Mouse (Mus musculus) forebrain, postnatal 0 days (tissue): Measurements from ENCODE around the gene Gmeb1. TPM values are rescaled to one million over a fixed set of nuclear protein-coding genes. Genes with fewer than 3 reads are reported as not detected.
A peak's percentile ranks its signal among the peaks of the same experiment; 100 is the strongest.

Experiments
- ATAC-seq: fragments of 200-750 bp; cut with Nextera tagmentation; 2 replicates; pipeline ENCODE4 v1.8.0; 2017; ENCODE audit warnings: mild to moderate bottlenecking, moderate library complexity
- DNase-seq: peaks from one replicate; pipeline ENCODE4 v3.0.0-alpha.2; 2015
- H3K27ac ChIP-seq: fragments of 300-500 bp; sonication (generic); 2 replicates; pipeline ENCODE4 v1.5.1; 2014; ENCODE audit warnings: low read depth, mild to moderate bottlenecking, antibody characterized with exemption, low read length, moderate library complexity, mixed read lengths
- H3K27me3 ChIP-seq: fragments of 300-500 bp; sonication (generic); 2 replicates; pipeline ENCODE4 v1.6.1; 2014; ENCODE audit warnings: mild to moderate bottlenecking, low read length, mixed read lengths; ENCODE audit not compliant: insufficient read depth
- H3K36me3 ChIP-seq: fragments of 300-500 bp; sonication (generic); 2 replicates; pipeline ENCODE4 v1.6.1; 2014; ENCODE audit warnings: mild to moderate bottlenecking, moderate library complexity; ENCODE audit not compliant: insufficient read depth
- H3K4me1 ChIP-seq: fragments of 300-500 bp; sonication (generic); 2 replicates; pipeline ENCODE4 v1.6.1; 2014; ENCODE audit warnings: antibody characterized with exemption; ENCODE audit not compliant: insufficient read depth
- H3K4me2 ChIP-seq: fragments of 300-500 bp; sonication (generic); 2 replicates; pipeline ENCODE4 v1.6.1; 2014; ENCODE audit warnings: low read depth, mild to moderate bottlenecking, moderate library complexity
- H3K4me3 ChIP-seq: fragments of 300-500 bp; sonication (generic); 2 replicates; pipeline ENCODE4 v1.5.1; 2014; ENCODE audit warnings: low read depth, low read length, mixed read lengths
- H3K9ac ChIP-seq: fragments of 300-500 bp; sonication (generic); 2 replicates; pipeline ENCODE4 v1.6.1; 2014; ENCODE audit warnings: mild to moderate bottlenecking
- H3K9me3 ChIP-seq: fragments of 300-500 bp; sonication (generic); 2 replicates; pipeline ENCODE4 v1.6.1; 2016; ENCODE audit warnings: low read length
- CTCF ChIP-seq: sonication (generic); IDR thresholded peaks from 2 replicates; pipeline ENCODE4 v1.5.1; 2016; ENCODE audit warnings: antibody characterized with exemption, control low read depth, low read depth
- WGBS: fragments of 180-500 bp; shearing (Covaris S2); extraction: QIAGEN DNeasy Blood & Tissue Kit; methylation state at CpG from one replicate; pipeline ENCODE4 v1.1.7; 2014; 5-methylcytosine and 5-hydroxymethylcytosine counted together
- polyA plus RNA-seq: library from polyadenylated mRNA; unstranded; fragments of >200 nt; fragmentation: Nextera tagmentation; extraction: Ambion mirVana; gene quantifications from 2 replicates; pipeline ENCODE4 v1.2.1, GENCODE M21; 2015
- total RNA-seq: library from RNA; depleted of rRNA; stranded (reverse); fragments of >200 nt; gene quantifications from 2 replicates; pipeline ENCODE4 v1.2.3, GENCODE M21; 2014

The Gmeb1 gene
- total and polyA plus RNA-seq, 2 experiments from 2014 or later: 21.3 to 34.0 TPM

- Histone ChIP-seq H3K4me1 (no peaks in the 10 kb centered on the region), H3K27me3 (no peaks in the 10 kb centered on the region), H3K27ac (no peak within 1 kb of the TSS), H3K9me3 (no peaks in the 10 kb centered on the region), H3K4me2 (peak within 1 kb of the TSS; percentile 54), H3K4me3 (peak within 1 kb of the TSS; percentile 39), H3K36me3 (no peaks in the 10 kb centered on the region), H3K9ac (peak within 1 kb of the TSS; percentile 51)
- ATAC-seq: peak; percentile 86
- peak; percentile 57 for DNase-seq
- TF ChIP-seq CTCF: peak; percentile 16; the same call in 1 of the 2 replicates
- 2% methylated on average over 31 of the region's 31 CpGs for WGBS
Observed at GRCm38 (mm10) chr4:132302939-132303479, 41.6 kb upstream of the Gmeb1 start, which contains the start of gene Rab42. Gene Rab42 (minus strand): TSS chr4:132303385.

- peak overlapping the region; percentile 54 for H3K4me2 ChIP-seq
- H3K9me3 ChIP-seq: no peaks in the 10 kb centered on the region
- no peaks in the 10 kb centered on the region for H3K27me3 ChIP-seq
- ATAC-seq (peak; percentile 35; the same call in 1 of the 2 replicates), DNase-seq (no peak)
- H3K27ac ChIP-seq: no peak overlapping the region
- TF ChIP-seq CTCF: no peak
- 62% methylated on average over 16 of the region's 16 CpGs for WGBS
- H3K9ac ChIP-seq: peak overlapping the region; percentile 51; the same call in 1 of the 2 replicates
- H3K4me1 ChIP-seq: no peaks in the 10 kb centered on the region
- H3K36me3 ChIP-seq: no peaks in the 10 kb centered on the region
- peak overlapping the region; percentile 39 for H3K4me3 ChIP-seq
Observed at GRCm38 (mm10) chr4:132301965-132302938, 40.9 kb upstream of the Gmeb1 start.

GRCm38 (mm10) chr4:132301486-132301885, 40.1 kb upstream of the Gmeb1 start:
- H3K9ac ChIP-seq: no peak overlapping the region
- 70% methylated on average over 6 of the region's 6 CpGs for WGBS
- no peaks in the 10 kb centered on the region for H3K36me3 ChIP-seq
- no peak overlapping the region for H3K27ac ChIP-seq
- no peak for ATAC-seq
- no peak for TF ChIP-seq CTCF
- no peak overlapping the region for H3K4me3 ChIP-seq
- H3K4me2 ChIP-seq: no peak overlapping the region
- H3K4me1 ChIP-seq: no peaks in the 10 kb centered on the region
- no peaks in the 10 kb centered on the region for H3K27me3 ChIP-seq
- no peaks in the 10 kb centered on the region for H3K9me3 ChIP-seq
- DNase-seq: no peak

GRCm38 (mm10) chr4:132299849-132300248, 38.4 kb upstream of the Gmeb1 start:
- no peak for TF ChIP-seq CTCF
- WGBS: 88% methylated on average over 1 of the region's 1 CpGs
- Histone ChIP-seq H3K36me3 (no peaks in the 10 kb centered on the region), H3K4me1 (no peaks in the 10 kb centered on the region), H3K27ac (no peak overlapping the region), H3K9ac (no peak overlapping the region), H3K9me3 (no peaks in the 10 kb centered on the region), H3K4me2 (no peak overlapping the region), H3K4me3 (no peak overlapping the region), H3K27me3 (no peaks in the 10 kb centered on the region)
- DNase-seq (no peak), ATAC-seq (no peak)

- no peak overlapping the region for H3K4me3 ChIP-seq
- DNase-seq: no peak
- no peak overlapping the region for H3K9ac ChIP-seq
- H3K27ac ChIP-seq: no peak overlapping the region
- H3K9me3 ChIP-seq: no peaks in the 10 kb centered on the region
- no peaks in the 10 kb centered on the region for H3K27me3 ChIP-seq
- no peaks in the 10 kb centered on the region for H3K4me1 ChIP-seq
- WGBS: 46% methylated on average over 8 of the region's 8 CpGs
- no peak overlapping the region for H3K4me2 ChIP-seq
- ATAC-seq: no peak
- peaks cover 12% of the 10 kb centered on the region for H3K36me3 ChIP-seq
- no peak for TF ChIP-seq CTCF
Observed at GRCm38 (mm10) chr4:132295696-132296390, 34.4 kb upstream of the Gmeb1 start.

GRCm38 (mm10) chr4:132293682-132294240, 32.4 kb upstream of the Gmeb1 start:
- Histone ChIP-seq H3K9ac (no peak overlapping the region), H3K27me3 (no peaks in the 10 kb centered on the region), H3K4me3 (no peak overlapping the region), H3K4me2 (no peak overlapping the region), H3K36me3 (peaks cover 12% of the 10 kb centered on the region), H3K9me3 (no peaks in the 10 kb centered on the region), H3K4me1 (no peaks in the 10 kb centered on the region), H3K27ac (no peak overlapping the region)
- TF ChIP-seq CTCF: no peak
- DNase-seq (no peak), ATAC-seq (no peak)
- 84% methylated on average over 7 of the region's 7 CpGs for WGBS
